Mouse (Mus musculus): ENCODE measurements around the gene Ggcx. TPM values are rescaled to one million over a fixed set of nuclear protein-coding genes. Genes with fewer than 3 reads are reported as not detected.
A peak's percentile ranks its signal among the peaks of the same experiment; 100 is the strongest.
"Not testable (repeated sequence)": the region's sequence is repeated elsewhere in the genome, so short reads cannot be mapped to it uniquely, and the experiment has no call there.

Gene Ggcx
- polyA plus RNA-seq, 1 experiment from 2014 or later = 42.6 TPM

DNA sequence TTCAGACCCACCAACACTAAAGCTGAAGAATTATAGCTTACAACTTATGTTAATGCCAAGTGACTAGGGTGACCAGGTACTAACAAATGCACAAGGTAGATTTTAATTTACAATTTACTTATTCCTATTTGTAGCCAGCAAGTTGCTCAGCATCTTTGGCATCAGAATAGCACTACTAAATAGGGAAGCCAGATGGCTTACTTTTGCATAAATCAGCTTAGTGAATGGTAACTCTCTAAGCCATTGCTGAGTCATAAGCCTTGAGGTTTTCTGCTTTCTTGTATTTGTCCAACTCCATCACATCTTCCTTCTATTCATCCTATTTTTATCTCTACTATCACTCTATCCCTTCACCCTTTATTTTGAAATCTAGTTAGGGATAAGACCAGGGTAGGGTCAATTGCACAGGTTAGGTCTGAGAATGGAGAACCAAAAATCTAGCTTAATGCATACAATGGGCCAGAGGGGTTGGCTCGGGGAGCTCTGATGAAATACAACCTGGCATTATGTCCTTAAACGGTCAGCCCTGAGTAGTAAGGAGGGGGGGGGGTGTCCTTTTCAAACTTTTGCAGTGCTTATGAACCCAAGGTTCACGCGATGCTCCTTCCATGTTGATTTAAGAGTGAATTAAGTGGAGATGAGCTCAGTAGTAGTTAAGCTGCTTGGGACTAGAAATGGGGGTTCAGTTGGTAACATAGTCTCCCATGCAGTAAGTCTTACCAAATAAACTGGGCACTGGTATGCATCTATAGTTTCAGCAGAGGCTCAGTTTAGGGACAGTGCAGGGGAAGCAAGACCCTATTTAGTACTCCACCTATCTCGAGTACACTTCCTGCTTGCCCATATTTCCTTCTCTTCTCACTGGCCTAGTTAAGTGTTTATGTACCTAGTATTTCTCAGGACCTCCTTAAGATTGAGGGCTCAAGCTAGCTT lies 17.1 kb downstream of the Ggcx start:
- no peaks in the 10 kb centered on the region for H3K9me3 ChIP-seq (replicated peaks)
- WGBS = 33% methylated on average over 5 of the region's 5 CpGs
- ATAC-seq (ENCODE audit: insufficient number of reproducible peaks, low FRiP score, low TSS enrichment, low read depth) = 0 out of 2 replicates have a peak, but pooled peaks have one; percentile 20

DNA sequence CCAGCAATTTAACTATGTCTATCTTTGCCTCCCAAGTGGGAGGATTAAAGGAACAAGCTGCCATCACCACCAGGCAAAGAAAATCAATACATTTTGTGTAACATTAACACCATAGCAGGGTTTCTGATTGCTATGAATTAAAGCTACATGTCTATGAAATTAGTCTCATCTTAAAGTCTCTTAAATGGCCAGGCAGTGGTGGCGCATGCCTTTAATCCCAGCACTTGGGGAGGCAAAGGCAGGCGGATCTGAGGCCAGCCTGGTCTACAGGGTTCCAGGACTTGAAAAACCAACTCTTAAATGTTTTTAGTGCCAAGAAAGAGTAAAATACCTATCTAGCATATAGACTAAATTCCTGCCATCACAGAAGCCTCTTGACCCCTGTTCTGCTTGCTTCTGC lies 18.0 kb downstream of the Ggcx start:
- no peak overlapping the region for H3K27ac ChIP-seq (replicated peaks)
- peaks cover 12% of the 10 kb centered on the region; the same call in 1 of the 2 replicates for H3K4me1 ChIP-seq
- H3K4me3 ChIP-seq (replicated peaks) = no peak overlapping the region
- 86% methylated on average over 2 of the region's 2 CpGs for WGBS
- H3K4me2 ChIP-seq (replicated peaks) = no peak overlapping the region
- ATAC-seq (ENCODE audit: insufficient number of reproducible peaks, low FRiP score, low TSS enrichment, low read depth) = no peak
- H3K36me3 ChIP-seq = peaks cover 87% of the 10 kb centered on the region
- H3K9ac ChIP-seq = no peak overlapping the region
- no peaks in the 10 kb centered on the region for H3K9me3 ChIP-seq (replicated peaks)
- H3K27me3 ChIP-seq = no peaks in the 10 kb centered on the region

More for the DNA sequence above, 17.1 kb downstream of the Ggcx start:
- Histone ChIP-seq H3K36me3 (peaks cover 85% of the 10 kb centered on the region), H3K4me3 (replicated peaks) (no peak overlapping the region), H3K4me1 (0 out of 2 replicates have a peak, but pooled peaks cover 4% of the 10 kb centered on the region), H3K4me2 (replicated peaks) (no peak overlapping the region), H3K27me3 (no peaks in the 10 kb centered on the region), H3K27ac (replicated peaks) (no peak overlapping the region), H3K9ac (no peak overlapping the region)

DNA sequence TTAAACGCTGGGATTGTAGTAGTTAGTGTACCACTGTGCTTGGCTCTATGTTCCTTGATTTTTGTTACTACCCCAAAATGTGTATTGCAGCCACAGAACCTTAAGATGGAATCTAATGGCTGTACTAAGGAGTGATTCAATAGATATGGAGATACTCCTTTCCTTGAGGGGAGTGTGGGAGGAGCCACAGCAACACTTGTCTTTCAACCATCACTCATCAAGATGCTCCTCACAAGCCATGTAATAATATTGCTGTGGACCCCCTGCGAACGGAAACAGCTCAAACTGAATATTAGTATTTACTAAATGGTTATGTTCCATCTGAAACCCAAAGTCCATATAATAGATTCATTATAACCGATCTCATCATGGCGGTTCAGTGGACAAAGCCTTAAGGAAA lies 24.1 kb downstream of the Ggcx start:
- H3K9ac ChIP-seq = peak overlapping the region; percentile 100
- peaks cover 22% of the 10 kb centered on the region for H3K4me1 ChIP-seq
- H3K27ac ChIP-seq (replicated peaks) = peak overlapping the region; percentile 100
- H3K27me3 ChIP-seq = no peaks in the 10 kb centered on the region
- H3K36me3 ChIP-seq = peaks cover 32% of the 10 kb centered on the region
- H3K9me3 ChIP-seq (replicated peaks) = no peaks in the 10 kb centered on the region
- no peak for ATAC-seq (ENCODE audit: insufficient number of reproducible peaks, low FRiP score, low TSS enrichment, low read depth)
- H3K4me2 ChIP-seq (replicated peaks) = peak overlapping the region; percentile 70
- WGBS = 2% methylated on average over 5 of the region's 5 CpGs
- H3K4me3 ChIP-seq (replicated peaks) = peak overlapping the region; percentile 97

DNA sequence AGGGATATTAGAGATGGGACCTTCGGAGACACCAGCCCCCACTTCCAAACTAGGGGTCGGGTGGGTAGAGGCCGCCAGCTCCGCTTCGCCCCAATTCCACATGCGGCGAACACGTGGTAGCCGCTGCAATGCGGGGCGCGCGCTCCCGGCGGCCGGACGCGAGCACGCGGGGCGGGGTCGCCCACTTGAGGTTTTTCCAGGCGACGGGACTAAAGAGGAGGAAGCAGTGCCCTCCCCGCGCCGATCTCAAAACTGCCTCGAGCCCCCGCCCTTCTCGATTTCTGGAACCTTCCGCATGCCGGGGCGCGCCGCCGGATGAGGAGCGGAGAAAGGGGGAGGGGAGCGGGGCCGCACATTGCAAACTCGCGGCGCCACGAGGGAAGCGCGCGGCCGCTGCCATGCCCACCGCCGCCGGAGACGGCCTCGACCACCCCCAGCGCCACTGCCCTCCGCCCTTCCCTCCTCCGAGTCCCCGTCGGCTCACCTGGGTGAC lies 24.8 kb downstream of the Ggcx start:
- WGBS = under 1% methylated on average over 34 of the region's 57 CpGs
- H3K9me3 ChIP-seq (replicated peaks) = no peaks in the 10 kb centered on the region
- peak overlapping the region; percentile 100 for H3K27ac ChIP-seq (replicated peaks)
- peak; percentile 71 for ATAC-seq (ENCODE audit: insufficient number of reproducible peaks, low FRiP score, low TSS enrichment, low read depth)
- H3K4me3 ChIP-seq (replicated peaks) = peak overlapping the region; percentile 97
- peaks cover 26% of the 10 kb centered on the region for H3K36me3 ChIP-seq
- H3K9ac ChIP-seq = peak overlapping the region; percentile 100
- H3K27me3 ChIP-seq = no peaks in the 10 kb centered on the region
- peak overlapping the region; percentile 70 for H3K4me2 ChIP-seq (replicated peaks)
- H3K4me1 ChIP-seq = peaks cover 26% of the 10 kb centered on the region

DNA sequence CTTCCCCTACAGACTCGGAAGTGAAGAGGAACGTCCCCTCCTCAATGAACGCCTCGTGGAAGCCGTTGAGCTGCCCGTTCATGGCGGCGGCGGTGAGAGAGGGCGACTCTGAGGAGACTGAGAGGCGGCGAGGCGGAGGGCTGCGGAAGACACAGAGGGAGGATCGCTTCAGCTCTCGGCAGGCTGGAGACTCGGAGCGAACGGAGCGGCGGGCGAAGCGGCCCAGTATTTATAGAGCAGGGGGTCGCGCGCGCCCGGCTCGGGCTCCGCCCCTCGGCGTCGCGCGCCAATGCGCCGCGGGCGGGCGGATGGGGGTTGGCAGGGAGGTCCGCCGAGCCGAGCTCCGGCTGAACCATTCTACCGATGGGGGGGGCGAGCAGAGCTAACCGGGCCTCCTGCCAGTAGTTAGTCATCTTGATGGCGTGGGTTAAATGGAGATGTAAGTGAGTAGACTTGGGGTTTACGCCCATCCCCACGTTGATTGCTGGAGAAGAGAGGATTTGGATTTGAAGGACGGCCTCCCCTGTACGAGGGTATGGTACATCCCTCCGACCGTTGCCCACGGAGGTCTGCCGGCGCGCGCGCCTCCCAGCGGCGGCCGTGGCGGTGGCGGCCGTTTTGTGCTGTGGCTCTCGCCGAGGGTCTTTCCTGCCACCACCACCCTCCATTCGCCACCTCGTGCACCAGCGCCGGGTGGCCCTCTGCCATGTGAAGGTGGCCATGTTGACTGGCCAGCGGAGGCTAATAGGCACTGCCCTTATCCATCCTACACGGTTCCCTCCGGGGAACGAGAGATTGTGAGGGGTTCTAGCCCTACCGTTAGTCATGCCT lies 25.5 kb downstream of the Ggcx start, which contains the start of gene Mat2a:
Gene Mat2a (minus strand): TSS at position 204 of the 831 bp plus-strand sequence.
- WGBS = under 1% methylated on average over 77 of the region's 77 CpGs
- peak within 1 kb of the TSS; percentile 70 for H3K4me2 ChIP-seq (replicated peaks)
- H3K9ac ChIP-seq = peak within 1 kb of the TSS; percentile 100
- peaks cover 26% of the 10 kb centered on the region for H3K36me3 ChIP-seq
- peak within 1 kb of the TSS; percentile 100 for H3K27ac ChIP-seq (replicated peaks)
- peak within 1 kb of the TSS; percentile 97 for H3K4me3 ChIP-seq (replicated peaks)
- peak; percentile 92 for ATAC-seq (ENCODE audit: insufficient number of reproducible peaks, low FRiP score, low TSS enrichment, low read depth)
- no peaks in the 10 kb centered on the region for H3K27me3 ChIP-seq
- H3K9me3 ChIP-seq (replicated peaks) = no peaks in the 10 kb centered on the region
- peaks cover 26% of the 10 kb centered on the region for H3K4me1 ChIP-seq

DNA sequence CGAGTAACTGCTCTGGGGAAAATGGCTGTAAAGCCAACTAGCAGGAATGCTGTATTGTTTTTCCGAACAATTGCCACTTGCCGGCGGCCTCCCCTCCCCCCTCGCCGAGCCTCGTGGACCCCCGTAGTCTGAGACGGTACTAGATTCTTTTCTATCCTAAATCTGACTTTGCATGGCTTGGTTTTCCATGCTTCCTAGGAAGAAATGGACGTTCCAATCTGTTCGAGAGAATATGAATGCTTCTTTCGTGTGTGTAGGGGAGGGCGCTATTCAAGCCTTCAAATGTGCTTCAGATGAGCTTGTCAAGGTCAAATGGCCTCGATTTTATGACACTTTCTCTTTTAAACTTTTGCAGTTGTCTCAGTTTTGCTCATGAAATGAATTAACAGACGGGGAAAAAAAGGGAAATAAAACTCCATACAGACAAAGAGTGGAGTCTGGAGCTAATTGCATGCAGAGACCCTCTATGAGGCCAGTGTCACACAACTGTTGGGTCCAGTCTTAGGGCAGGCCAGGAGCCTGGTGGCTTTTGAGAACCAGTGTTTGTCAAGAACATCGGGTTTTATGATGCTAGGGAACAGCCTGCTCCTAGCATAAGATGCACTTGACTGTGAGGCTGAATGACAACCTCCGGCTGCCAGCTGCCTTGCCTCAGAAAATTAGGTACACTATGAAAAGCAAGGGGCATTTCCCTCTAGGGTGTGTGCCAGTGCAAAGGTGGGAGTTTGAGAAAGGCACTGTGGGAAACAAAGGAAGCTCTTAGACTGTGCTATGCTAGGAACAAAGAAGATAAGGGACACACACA lies 26.3 kb downstream of the Ggcx start:
- H3K27ac ChIP-seq (replicated peaks) = peak overlapping the region; percentile 100
- H3K27me3 ChIP-seq = no peaks in the 10 kb centered on the region
- H3K4me3 ChIP-seq (replicated peaks) = peak overlapping the region; percentile 97
- peaks cover 22% of the 10 kb centered on the region for H3K36me3 ChIP-seq
- H3K4me2 ChIP-seq (replicated peaks) = peak overlapping the region; percentile 70
- peak overlapping the region; percentile 48 for H3K9ac ChIP-seq
- WGBS = 6% methylated on average over 17 of the region's 17 CpGs
- no peak for ATAC-seq (ENCODE audit: insufficient number of reproducible peaks, low FRiP score, low TSS enrichment, low read depth)
- peaks cover 26% of the 10 kb centered on the region for H3K4me1 ChIP-seq
- H3K9me3 ChIP-seq (replicated peaks) = no peaks in the 10 kb centered on the region

DNA sequence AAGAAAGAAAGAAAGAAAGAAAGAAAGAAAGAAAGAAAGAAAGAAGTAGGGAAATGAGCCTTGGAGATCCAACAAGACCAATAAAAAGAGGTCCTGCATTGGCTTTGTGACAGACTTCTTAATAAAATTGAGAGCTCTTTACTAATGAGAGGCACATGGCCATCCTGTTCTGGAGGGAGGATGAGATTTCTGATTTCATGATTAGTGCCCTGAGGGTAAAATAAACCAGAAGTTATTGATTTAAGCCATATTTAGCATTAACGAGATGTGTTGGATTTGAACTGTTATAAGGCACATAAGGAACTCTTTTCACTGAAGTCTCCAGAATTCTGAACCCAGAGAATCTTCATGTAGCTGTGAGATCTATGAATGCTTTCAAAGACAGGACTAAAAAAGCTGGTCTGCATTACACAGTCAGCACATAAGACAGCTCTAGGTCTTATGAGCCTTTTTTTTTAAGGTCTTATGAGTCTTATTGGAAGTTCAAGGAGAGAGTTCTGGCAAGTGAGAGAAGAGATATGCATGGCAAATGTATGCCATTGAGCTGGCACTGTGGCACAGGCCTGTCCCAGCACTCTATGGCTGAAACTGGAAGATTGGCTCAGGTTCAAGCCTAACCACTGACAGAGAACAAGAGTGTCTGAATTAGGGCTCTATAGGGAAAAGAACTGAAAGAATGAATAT lies 29.0 kb downstream of the Ggcx start:
- no peak for ATAC-seq (ENCODE audit: insufficient number of reproducible peaks, low FRiP score, low TSS enrichment, low read depth)
- Histone ChIP-seq H3K9ac (no peak overlapping the region), H3K4me2 (replicated peaks) (no peak overlapping the region), H3K4me1 (peaks cover 11% of the 10 kb centered on the region), H3K9me3 (replicated peaks) (no peaks in the 10 kb centered on the region), H3K4me3 (replicated peaks) (no peak overlapping the region), H3K36me3 (no peaks in the 10 kb centered on the region), H3K27me3 (no peaks in the 10 kb centered on the region), H3K27ac (replicated peaks) (peak overlapping the region; percentile 36; the same call in 1 of the 2 replicates)
- 24% methylated on average over 1 of the region's 1 CpGs for WGBS

DNA sequence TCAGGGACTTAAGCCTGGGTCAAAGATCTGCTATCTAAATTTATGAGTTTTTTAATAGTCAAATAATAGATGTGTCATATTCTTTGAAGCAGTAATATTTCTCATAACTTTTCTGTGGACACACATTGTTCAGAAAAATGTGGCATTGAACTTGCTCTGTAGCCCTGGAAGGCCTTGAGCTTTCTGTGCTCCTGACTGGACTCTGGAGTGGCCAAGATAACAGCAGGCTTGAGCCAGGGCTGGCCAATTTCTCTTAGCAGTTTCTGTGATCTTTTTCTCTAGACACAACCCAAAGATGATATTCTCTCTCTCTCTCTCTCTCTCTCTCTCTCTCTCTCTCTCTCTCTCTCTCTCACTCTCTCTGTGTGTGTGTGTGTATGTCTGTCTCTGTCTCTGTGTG lies 30.9 kb downstream of the Ggcx start:
- no peak overlapping the region for H3K4me2 ChIP-seq (replicated peaks)
- H3K4me3 ChIP-seq (replicated peaks) = no peak overlapping the region
- no peaks in the 10 kb centered on the region for H3K27me3 ChIP-seq
- H3K9ac ChIP-seq = no peak overlapping the region
- no peaks in the 10 kb centered on the region for H3K36me3 ChIP-seq
- no peaks in the 10 kb centered on the region for H3K9me3 ChIP-seq (replicated peaks)
- H3K4me1 ChIP-seq = peaks cover 10% of the 10 kb centered on the region
- ATAC-seq (ENCODE audit: insufficient number of reproducible peaks, low FRiP score, low TSS enrichment, low read depth) = no peak
- no peak overlapping the region for H3K27ac ChIP-seq (replicated peaks)

DNA sequence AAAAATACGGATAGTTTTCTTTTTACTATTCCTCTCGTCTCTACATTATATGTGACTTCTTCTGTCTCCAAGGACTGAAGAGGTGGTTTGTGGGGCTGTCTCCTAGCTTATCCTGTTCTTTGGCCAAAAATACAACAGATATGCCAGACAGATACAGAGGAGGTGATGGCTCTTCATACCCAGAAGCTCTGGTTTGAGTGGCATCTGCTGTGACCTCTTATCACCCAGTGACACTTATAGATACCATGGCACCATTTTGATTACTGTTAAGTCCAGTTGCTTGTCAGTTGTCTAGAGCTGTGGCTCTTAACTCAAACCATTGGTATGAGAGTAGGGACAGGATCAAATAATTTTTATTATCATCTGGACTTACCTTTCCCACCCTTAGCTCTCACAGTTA lies 33.4 kb downstream of the Ggcx start:
- H3K27me3 ChIP-seq = no peaks in the 10 kb centered on the region
- no peaks in the 10 kb centered on the region for H3K9me3 ChIP-seq (replicated peaks)
- H3K4me3 ChIP-seq (replicated peaks) = no peak overlapping the region
- no peak overlapping the region for H3K9ac ChIP-seq
- no peak for ATAC-seq (ENCODE audit: insufficient number of reproducible peaks, low FRiP score, low TSS enrichment, low read depth)
- no peaks in the 10 kb centered on the region for H3K36me3 ChIP-seq
- no peak overlapping the region for H3K4me2 ChIP-seq (replicated peaks)
- 78% methylated on average over 2 of the region's 2 CpGs for WGBS
- H3K4me1 ChIP-seq = 0 out of 2 replicates have a peak, but pooled peaks cover 4% of the 10 kb centered on the region
- no peak overlapping the region for H3K27ac ChIP-seq (replicated peaks)

DNA sequence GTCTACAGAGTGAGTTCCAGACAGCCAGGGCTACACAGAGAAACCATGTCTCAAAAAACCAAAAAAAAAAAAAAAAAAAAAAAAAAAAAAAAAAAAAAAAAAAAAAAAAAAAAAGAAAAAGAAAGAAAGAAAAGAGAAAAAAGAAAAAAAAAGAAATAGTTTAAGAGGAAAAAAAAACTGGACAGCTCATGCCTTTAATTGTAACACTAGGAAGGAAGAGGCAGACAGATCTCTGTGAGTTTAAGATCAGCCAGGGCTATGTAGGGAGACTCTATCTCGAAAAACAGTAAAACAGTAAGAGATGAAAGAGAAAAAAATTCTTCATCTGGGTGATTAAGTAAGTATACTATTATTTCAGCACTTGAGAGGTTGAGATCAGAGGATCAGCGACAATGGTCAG lies 37.7 kb downstream of the Ggcx start:
- H3K9ac ChIP-seq; H3K27me3 ChIP-seq; H3K27ac ChIP-seq (replicated peaks); H3K36me3 ChIP-seq; H3K4me2 ChIP-seq (replicated peaks); H3K9me3 ChIP-seq (replicated peaks); H3K4me3 ChIP-seq (replicated peaks); ATAC-seq (ENCODE audit: insufficient number of reproducible peaks, low FRiP score, low TSS enrichment, low read depth): not testable (repeated sequence)
- 71% methylated on average over 2 of the region's 2 CpGs for WGBS
- peaks cover 12% of the 10 kb centered on the region for H3K4me1 ChIP-seq
